ENCODE assay signal across 14 mouse cellular contexts in genomic region chr8:122246257-122247211, GRCm38 (mm10). TPM values are rescaled to one million over a fixed set of nuclear protein-coding genes. Genes with fewer than 3 reads are reported as not detected.
DNase-seq lines count a peak whose midpoint lies in the region; ATAC-seq and TF ChIP-seq lines count a peak whose summit lies in the region.
"Had no signal": no experiment of that assay in that cellular context is flagged by ENCODE, and none has a peak within 500 bp of the region (broad histone marks: within the 10 kb centered on the region; RNA-seq: fewer than 3 reads in every experiment).

No protein-coding gene starts in this region.

- no peak overlapping the region for H3K4me2 ChIP-seq in forebrain, embryonic 12.5 days
- no peak overlapping the region for H3K4me2 ChIP-seq in forebrain, postnatal 0 days (ENCODE audit: low read depth)
- peak overlapping the region; percentile 5; the same call in 1 of the 2 replicates for H3K4me2 ChIP-seq in embryonic facial prominence, embryonic 14.5 days (ENCODE audit: low read depth, low read length)
- H3K4me2 ChIP-seq in limb, embryonic 15.5 days, result peak overlapping the region; percentile 33
- H3K4me2 ChIP-seq: kidney, embryonic 15.5 days had no signal

- H3K4me1 ChIP-seq in forebrain, embryonic 12.5 days, result peaks cover 7% of the 10 kb centered on the region
- no peaks in the 10 kb centered on the region for H3K4me1 ChIP-seq in forebrain, postnatal 0 days (ENCODE audit: insufficient read depth)
- H3K4me1 ChIP-seq in megakaryocyte, embryonic 14.5 days, result peaks cover 57% of the 10 kb centered on the region
- H3K4me1 ChIP-seq in embryonic facial prominence, embryonic 14.5 days (ENCODE audit: control insufficient read depth, insufficient read depth, low read length), result peaks cover 17% of the 10 kb centered on the region
- H3K4me1 ChIP-seq in limb, embryonic 15.5 days, result peaks cover 36% of the 10 kb centered on the region

- H3K9me3 ChIP-seq in forebrain, embryonic 12.5 days, result no peaks in the 10 kb centered on the region
- H3K9me3 ChIP-seq in forebrain, postnatal 0 days (ENCODE audit: low read length), result no peaks in the 10 kb centered on the region
- no peaks in the 10 kb centered on the region for H3K9me3 ChIP-seq in megakaryocyte, embryonic 14.5 days
- H3K9me3 ChIP-seq in embryonic facial prominence, embryonic 14.5 days (ENCODE audit: control insufficient read depth, low read length), result no peaks in the 10 kb centered on the region
- H3K9me3 ChIP-seq in limb, embryonic 15.5 days, result no peaks in the 10 kb centered on the region
- H3K9me3 ChIP-seq: kidney, embryonic 15.5 days had no signal

- no peak overlapping the region for H3K4me3 ChIP-seq in forebrain, embryonic 12.5 days (replicated peaks)
- no peak overlapping the region for H3K4me3 ChIP-seq in forebrain, postnatal 0 days (ENCODE audit: low read depth, low read length)
- H3K4me3 ChIP-seq in megakaryocyte, embryonic 14.5 days (replicated peaks), result peak overlapping the region; percentile 76
- no peak overlapping the region for H3K4me3 ChIP-seq in embryonic facial prominence, embryonic 14.5 days (ENCODE audit: low read depth, low read length)
- no peak overlapping the region for H3K4me3 ChIP-seq in limb, embryonic 15.5 days
- H3K4me3 ChIP-seq: kidney, embryonic 15.5 days had no signal

- ATAC-seq in forebrain, embryonic 12.5 days (ENCODE audit: low FRiP score), result no peak
- no peak for ATAC-seq in forebrain, postnatal 0 days
- ATAC-seq in megakaryocyte, adult 5-6 weeks (ENCODE audit: poor library complexity, severe bottlenecking), result no peak
- peak; percentile 44 for ATAC-seq in embryonic facial prominence, embryonic 14.5 days (ENCODE audit: low read depth)
- peak; percentile 42; the same call in 1 of the 2 replicates for ATAC-seq in limb, embryonic 15.5 days (ENCODE audit: insufficient number of reproducible peaks, low FRiP score, low TSS enrichment, low read depth)
- ATAC-seq: activated CD4-positive, CD25-positive, alpha-beta regulatory T cell, adult 4 months had no signal

- 0 out of 2 replicates have a peak overlapping the region, but pooled peaks have one; percentile 17 for H3K9ac ChIP-seq in forebrain, embryonic 12.5 days
- H3K9ac ChIP-seq in forebrain, postnatal 0 days, result no peak overlapping the region
- no peak overlapping the region for H3K9ac ChIP-seq in embryonic facial prominence, embryonic 14.5 days (ENCODE audit: low read depth, low read length)
- no peak overlapping the region for H3K9ac ChIP-seq in limb, embryonic 15.5 days
- H3K9ac ChIP-seq: kidney, embryonic 15.5 days had no signal

- no peak for DNase-seq in forebrain, postnatal 0 days
- peak; percentile 84 for DNase-seq in embryonic facial prominence, embryonic 14.5 days (ENCODE audit: low spot score)
- DNase-seq in kidney, postnatal 10 days, result no peak
- no peak for DNase-seq in spleen, postnatal 4 days (ENCODE audit: low spot score in 2 of 2)
- DNase-seq: cerebellum, adult 9-11 months; layer of hippocampus, adult 9-11 months; right cerebral cortex, postnatal 25 days; thymus, postnatal 14 days had no signal

- H3K27ac ChIP-seq in forebrain, embryonic 12.5 days, result no peak overlapping the region
- H3K27ac ChIP-seq in forebrain, postnatal 0 days (ENCODE audit: low read depth, low read length), result no peak overlapping the region
- H3K27ac ChIP-seq in embryonic facial prominence, embryonic 14.5 days (replicated peaks; ENCODE audit: low read depth, low read length), result peak overlapping the region; percentile 57
- H3K27ac ChIP-seq in limb, embryonic 15.5 days, result peak overlapping the region; percentile 87
- H3K27ac ChIP-seq: kidney, embryonic 15.5 days had no signal

- no peaks in the 10 kb centered on the region for H3K36me3 ChIP-seq in forebrain, embryonic 12.5 days (replicated peaks)
- no peaks in the 10 kb centered on the region for H3K36me3 ChIP-seq in forebrain, postnatal 0 days (ENCODE audit: insufficient read depth)
- H3K36me3 ChIP-seq in megakaryocyte, embryonic 14.5 days (replicated peaks; ENCODE audit: low read length), result no peaks in the 10 kb centered on the region
- H3K36me3 ChIP-seq in embryonic facial prominence, embryonic 14.5 days (ENCODE audit: control insufficient read depth, insufficient read depth, low read length), result no peaks in the 10 kb centered on the region
- peaks cover 3% of the 10 kb centered on the region; the same call in 1 of the 2 replicates for H3K36me3 ChIP-seq in limb, embryonic 15.5 days
- H3K36me3 ChIP-seq: kidney, embryonic 15.5 days had no signal

- peaks cover 4% of the 10 kb centered on the region; the same call in 1 of the 2 replicates for H3K27me3 ChIP-seq in forebrain, embryonic 12.5 days
- H3K27me3 ChIP-seq in forebrain, postnatal 0 days (ENCODE audit: insufficient read depth, low read length), result no peaks in the 10 kb centered on the region
- H3K27me3 ChIP-seq in megakaryocyte, embryonic 14.5 days (replicated peaks), result peaks cover 88% of the 10 kb centered on the region
- H3K27me3 ChIP-seq in embryonic facial prominence, embryonic 14.5 days (replicated peaks; ENCODE audit: control insufficient read depth, insufficient read depth, low read length), result no peaks in the 10 kb centered on the region
- H3K27me3 ChIP-seq in limb, embryonic 15.5 days, result no peaks in the 10 kb centered on the region; the same call in 1 of the 2 replicates
- H3K27me3 ChIP-seq: kidney, embryonic 15.5 days had no signal

- no peak for TF ChIP-seq CTCF in forebrain, postnatal 0 days (IDR thresholded peaks at IDR 0.05; ENCODE audit: low read depth)

- WGBS in forebrain, embryonic 12.5 days, result 47% methylated on average over 12 of the region's 12 CpGs
- WGBS in forebrain, postnatal 0 days, result 43% methylated on average over 12 of the region's 12 CpGs
- WGBS in embryonic facial prominence, embryonic 14.5 days, result 18% methylated on average over 12 of the region's 12 CpGs
- 15% methylated on average over 12 of the region's 12 CpGs for WGBS in limb, embryonic 15.5 days

RNA-seq across cellular contexts. Expression of gene Zfpm1, which starts 35.4 kb away (rescaled TPM):
- 0.82 and 1.2 TPM in 2 replicates for polyA plus RNA-seq in forebrain, embryonic 12.5 days (2016; fragmentation: Nextera tagmentation; extraction: Ambion mirVana)
- total RNA-seq in forebrain, postnatal 0 days (2014; rRNA removed), result 9.5 and 10.1 TPM in 2 replicates
- 0.87 and 1.1 TPM in 2 replicates for polyA plus RNA-seq in forebrain, postnatal 0 days (2015; fragmentation: Nextera tagmentation; extraction: Ambion mirVana)
- polyA plus RNA-seq in megakaryocyte, embryonic 14.5 days (2012; ENCODE audit: insufficient read depth, low replicate concordance), result 1,238 and 3,030 TPM in 2 replicates
- total RNA-seq in megakaryocyte, adult 5-6 weeks (2015), result 4.3 and 4.5 TPM in 2 replicates
- 4.8 and 5.6 TPM in 2 replicates for total RNA-seq in megakaryocyte, adult 5-6 weeks (2017)
- polyA plus RNA-seq in embryonic facial prominence, embryonic 14.5 days (2014; fragmentation: Nextera tagmentation; extraction: Ambion mirVana), result 1.7 and 1.9 TPM in 2 replicates
- 1.1 and 1.2 TPM in 2 replicates for polyA plus RNA-seq in limb, embryonic 15.5 days (2015; fragmentation: Nextera tagmentation; extraction: Ambion mirVana)

Comparison
In these comparisons a context has a peak if more than half of its experiments do, and no peak if none do; other contexts are left out.
1. ATAC-seq: peak in embryonic facial prominence, embryonic 14.5 days (single experiment) and limb, embryonic 15.5 days (single experiment); none in forebrain, embryonic 12.5 days (single experiment), forebrain, postnatal 0 days (single experiment) and megakaryocyte, adult 5-6 weeks (single experiment).
2. H3K27ac ChIP-seq: peak in embryonic facial prominence, embryonic 14.5 days (single experiment) and limb, embryonic 15.5 days (single experiment); none in forebrain, embryonic 12.5 days (single experiment) and forebrain, postnatal 0 days (single experiment).
3. H3K4me2 ChIP-seq: peak in embryonic facial prominence, embryonic 14.5 days (single experiment) and limb, embryonic 15.5 days (single experiment); none in forebrain, embryonic 12.5 days (single experiment) and forebrain, postnatal 0 days (single experiment).
4. RNA of gene Zfpm1, which starts 35.4 kb away (polyA plus RNA-seq): 1,238 to 3,030 TPM in megakaryocyte, embryonic 14.5 days; 1.7 to 1.9 TPM in embryonic facial prominence, embryonic 14.5 days, 0.82 to 1.2 TPM in forebrain, embryonic 12.5 days, 1.1 to 1.2 TPM in limb, embryonic 15.5 days and 0.87 to 1.1 TPM in forebrain, postnatal 0 days; every median in the first group is over 100 times any median in the second.